Mouse (Mus musculus) hindbrain, embryonic 14.5 days (tissue): ENCODE measurements around the gene Taf3. TPM values are rescaled to one million over a fixed set of nuclear protein-coding genes. Genes with fewer than 3 reads are reported as not detected.

ENCODE experiments used
- ATAC-seq: fragments of 200-750 bp; cut with Nextera tagmentation; 2 replicates; pipeline ENCODE4 v1.8.0; 2017; ENCODE audit warnings: moderate number of reproducible peaks, mild to moderate bottlenecking, moderate TSS enrichment, moderate library complexity; ENCODE audit not compliant: low FRiP score
- DNase-seq: peaks from one replicate; pipeline ENCODE4 v3.0.0-alpha.2; 2015; ENCODE audit warnings: low spot score
- H3K27ac ChIP-seq: fragments of 300-500 bp; sonication (generic); 2 replicates; pipeline ENCODE4 v1.5.1; 2014; ENCODE audit warnings: mild to moderate bottlenecking, moderate library complexity
- H3K27me3 ChIP-seq: fragments of 300-500 bp; sonication (generic); 2 replicates; pipeline ENCODE4 v1.6.1; 2014; ENCODE audit warnings: mild to moderate bottlenecking, low read length, mixed read lengths; ENCODE audit not compliant: control insufficient read depth, insufficient read depth
- H3K36me3 ChIP-seq: fragments of 300-500 bp; sonication (generic); replicated peaks from 2 replicates; pipeline ENCODE4 v1.6.1; 2014; ENCODE audit not compliant: control insufficient read depth, insufficient read depth
- H3K4me1 ChIP-seq: fragments of 300-500 bp; sonication (generic); replicated peaks from 2 replicates; pipeline ENCODE4 v1.6.1; 2014; ENCODE audit warnings: antibody characterized with exemption, low read length, mixed read lengths; ENCODE audit not compliant: control insufficient read depth, insufficient read depth
- H3K4me2 ChIP-seq: fragments of 300-500 bp; sonication (generic); replicated peaks from 2 replicates; pipeline ENCODE4 v1.6.1; 2014; ENCODE audit warnings: mild to moderate bottlenecking, moderate library complexity
- H3K4me3 ChIP-seq: fragments of 300-500 bp; sonication (generic); replicated peaks from 2 replicates; pipeline ENCODE4 v1.5.1; 2014; ENCODE audit warnings: mild to moderate bottlenecking, low read length
- H3K9ac ChIP-seq: fragments of 300-500 bp; sonication (generic); 2 replicates; pipeline ENCODE4 v1.6.1; 2014
- H3K9me3 ChIP-seq: fragments of 300-500 bp; sonication (generic); 2 replicates; pipeline ENCODE4 v1.6.1; 2016; ENCODE audit warnings: low read length; ENCODE audit not compliant: control insufficient read depth
- WGBS: fragments of 180-500 bp; shearing (Covaris S2); extraction: QIAGEN DNeasy Blood & Tissue Kit; methylation state at CpG from one replicate; pipeline ENCODE4 v1.1.7; 2014; 5-methylcytosine and 5-hydroxymethylcytosine counted together
- polyA plus RNA-seq: library from polyadenylated mRNA; unstranded; fragments of >200 nt; fragmentation: Nextera tagmentation; extraction: Ambion mirVana; gene quantifications from 2 replicates; pipeline ENCODE4 v1.2.1, GENCODE M21; 2014

The Taf3 gene
- polyA plus RNA-seq, 1 experiment from 2014 or later, result 12.6 TPM

- Histone ChIP-seq H3K4me1 (no peaks in the 10 kb centered on the region), H3K27me3 (no peaks in the 10 kb centered on the region), H3K9ac (no peak overlapping the region), H3K4me3 (no peak overlapping the region), H3K27ac (no peak overlapping the region), H3K36me3 (no peaks in the 10 kb centered on the region), H3K4me2 (no peak overlapping the region), H3K9me3 (no peaks in the 10 kb centered on the region)
- DNase-seq (no peak), ATAC-seq (no peak)
- 90% methylated on average over 2 of the region's 2 CpGs for WGBS
Measured at GRCm38 (mm10) chr2:10001591-10001990, 46.8 kb downstream of the Taf3 start.

GRCm38 (mm10) chr2:9997535-9997934 lies 50.9 kb downstream of the Taf3 start:
- Histone ChIP-seq H3K27me3 (no peaks in the 10 kb centered on the region), H3K36me3 (no peaks in the 10 kb centered on the region), H3K9ac (no peak overlapping the region), H3K4me1 (no peaks in the 10 kb centered on the region), H3K4me2 (no peak overlapping the region), H3K9me3 (no peaks in the 10 kb centered on the region), H3K4me3 (no peak overlapping the region), H3K27ac (no peak overlapping the region)
- ATAC-seq, result no peak
- DNase-seq, result no peak
- WGBS, result 91% methylated on average over 7 of the region's 7 CpGs

DNA sequence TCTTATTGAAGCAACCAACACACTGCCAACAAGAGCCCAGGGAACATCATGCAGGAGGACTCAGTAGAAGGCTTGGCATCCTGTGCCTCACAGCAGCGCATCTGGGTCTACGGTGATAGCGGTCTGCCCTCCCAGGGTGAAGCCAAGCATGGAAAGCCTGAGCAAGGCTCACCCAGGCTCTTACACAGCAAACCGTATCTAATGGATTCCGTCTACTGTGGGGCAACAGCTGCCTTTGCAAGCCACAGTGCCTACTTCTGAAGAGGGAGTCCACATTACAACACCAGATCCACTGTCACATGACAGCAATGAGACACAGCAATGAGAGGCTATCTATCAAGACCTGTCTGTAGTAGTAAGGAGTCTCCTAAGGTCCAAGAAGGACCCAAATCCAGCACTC lies 52.3 kb downstream of the Taf3 start:
- Histone ChIP-seq H3K4me2 (no peak overlapping the region), H3K4me1 (no peaks in the 10 kb centered on the region), H3K27me3 (no peaks in the 10 kb centered on the region), H3K9me3 (no peaks in the 10 kb centered on the region), H3K4me3 (no peak overlapping the region), H3K36me3 (no peaks in the 10 kb centered on the region), H3K9ac (no peak overlapping the region), H3K27ac (no peak overlapping the region)
- WGBS, result 78% methylated on average over 5 of the region's 5 CpGs
- no peak for ATAC-seq
- no peak for DNase-seq

DNA sequence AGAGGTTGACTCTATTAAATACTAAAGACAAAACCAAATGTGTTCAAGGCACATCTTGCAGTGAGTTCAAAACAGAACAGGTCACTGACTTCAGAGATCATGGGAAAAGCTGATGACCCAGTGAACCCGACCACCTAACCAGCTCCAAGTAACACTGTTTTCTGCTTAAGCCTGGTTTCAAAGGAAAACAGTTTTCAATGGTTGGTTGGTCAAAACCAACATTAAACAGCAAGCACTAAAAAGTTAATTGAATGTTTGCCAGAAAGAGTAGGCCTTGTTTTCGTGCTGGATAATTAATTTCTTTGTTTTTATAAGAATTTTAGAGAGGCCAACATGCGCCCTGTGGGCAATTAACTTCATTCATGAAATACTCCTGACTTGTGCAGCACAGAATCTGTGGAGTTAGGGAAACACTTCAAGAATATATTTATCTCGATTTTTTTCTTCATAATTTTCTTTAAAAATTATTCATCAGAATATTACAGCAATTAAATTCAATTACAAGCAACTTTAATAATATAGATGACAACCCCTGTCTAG lies 57.6 kb downstream of the Taf3 start:
- Histone ChIP-seq H3K4me2 (no peak overlapping the region), H3K4me3 (no peak overlapping the region), H3K4me1 (peaks cover 7% of the 10 kb centered on the region; the same call in 1 of the 2 replicates), H3K27me3 (no peaks in the 10 kb centered on the region), H3K27ac (no peak overlapping the region), H3K36me3 (no peaks in the 10 kb centered on the region), H3K9ac (no peak overlapping the region), H3K9me3 (no peaks in the 10 kb centered on the region)
- ATAC-seq (no peak), DNase-seq (no peak)
- WGBS, result 55% methylated on average over 4 of the region's 4 CpGs

GRCm38 (mm10) chr2:9989649-9990547 lies 58.5 kb downstream of the Taf3 start:
- H3K4me3 ChIP-seq, result no peak overlapping the region
- H3K9ac ChIP-seq, result no peak overlapping the region
- H3K9me3 ChIP-seq, result no peaks in the 10 kb centered on the region
- no peak for DNase-seq
- H3K27ac ChIP-seq, result no peak overlapping the region
- H3K27me3 ChIP-seq, result no peaks in the 10 kb centered on the region
- no peak for ATAC-seq
- no peak overlapping the region for H3K4me2 ChIP-seq
- WGBS, result 73% methylated on average over 17 of the region's 17 CpGs
- peaks cover 9% of the 10 kb centered on the region; the same call in 1 of the 2 replicates for H3K4me1 ChIP-seq
- H3K36me3 ChIP-seq, result no peaks in the 10 kb centered on the region

DNA sequence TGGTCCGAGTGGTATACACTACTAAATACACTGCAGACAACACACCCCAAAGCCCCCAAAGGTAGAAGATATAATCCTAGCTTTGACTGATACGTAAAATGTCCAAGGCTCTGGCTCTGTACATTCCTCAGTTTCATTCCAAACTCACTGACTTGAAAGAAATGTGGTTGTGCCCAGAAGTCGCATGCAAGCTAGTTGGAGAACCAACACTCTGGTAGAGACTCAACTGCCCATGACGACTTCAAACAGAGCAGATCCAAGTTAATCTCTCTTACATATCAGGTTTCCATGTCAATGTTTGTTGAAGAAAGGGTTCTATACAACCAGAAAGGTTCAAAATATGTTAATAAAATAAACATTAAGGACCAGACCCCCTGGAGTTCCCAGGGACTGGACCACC lies 60.1 kb downstream of the Taf3 start:
- DNase-seq (no peak), ATAC-seq (no peak)
- no peaks in the 10 kb centered on the region for H3K9me3 ChIP-seq
- no peaks in the 10 kb centered on the region for H3K27me3 ChIP-seq
- peaks cover 9% of the 10 kb centered on the region; the same call in 1 of the 2 replicates for H3K4me1 ChIP-seq
- H3K36me3 ChIP-seq, result no peaks in the 10 kb centered on the region
- no peak overlapping the region for H3K4me2 ChIP-seq
- WGBS, result 92% methylated on average over 4 of the region's 4 CpGs
- no peak overlapping the region for H3K4me3 ChIP-seq
- no peak overlapping the region for H3K27ac ChIP-seq
- H3K9ac ChIP-seq, result no peak overlapping the region

- Histone ChIP-seq H3K27me3 (no peaks in the 10 kb centered on the region), H3K36me3 (no peaks in the 10 kb centered on the region), H3K4me2 (peak overlapping the region; percentile 11; the same call in 1 of the 2 replicates), H3K9me3 (no peaks in the 10 kb centered on the region), H3K9ac (no peak overlapping the region), H3K4me3 (no peak overlapping the region), H3K4me1 (peaks cover 9% of the 10 kb centered on the region; the same call in 1 of the 2 replicates), H3K27ac (no peak overlapping the region)
- 0 out of 2 replicates have a peak, but pooled peaks have one; percentile 27 for ATAC-seq
- DNase-seq, result no peak
- 5% methylated on average over 6 of the region's 6 CpGs for WGBS
Measured at GRCm38 (mm10) chr2:9985979-9986447, 62.4 kb downstream of the Taf3 start.

- Histone ChIP-seq H3K27me3 (no peaks in the 10 kb centered on the region), H3K4me1 (peaks cover 7% of the 10 kb centered on the region; the same call in 1 of the 2 replicates), H3K4me2 (no peak overlapping the region), H3K9ac (no peak overlapping the region), H3K27ac (no peak overlapping the region), H3K4me3 (no peak overlapping the region), H3K9me3 (no peaks in the 10 kb centered on the region), H3K36me3 (no peaks in the 10 kb centered on the region)
- 62% methylated on average over 5 of the region's 5 CpGs for WGBS
- no peak for DNase-seq
- no peak for ATAC-seq
Measured at GRCm38 (mm10) chr2:9982446-9982845, 66.0 kb downstream of the Taf3 start.

DNA sequence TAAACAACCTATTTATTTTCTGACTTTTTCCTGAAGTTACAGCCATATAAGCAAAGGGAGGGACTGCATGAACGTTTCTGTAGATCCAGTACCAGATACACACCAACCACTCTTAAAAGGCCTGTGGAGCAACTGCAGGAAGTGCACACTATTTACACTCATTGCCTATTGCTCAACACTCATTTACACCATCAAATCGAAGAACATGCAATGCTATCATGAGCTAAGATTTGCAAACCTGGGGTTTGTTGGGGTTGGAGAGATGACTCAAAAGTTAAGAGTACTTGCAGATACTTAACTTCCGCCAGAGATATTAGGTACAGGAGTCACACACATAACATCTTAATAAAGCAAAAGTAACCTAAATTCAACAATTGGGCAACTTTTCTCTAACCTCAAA lies 76.5 kb downstream of the Taf3 start:
- Histone ChIP-seq H3K9me3 (no peaks in the 10 kb centered on the region), H3K4me2 (no peak overlapping the region), H3K27ac (no peak overlapping the region), H3K9ac (no peak overlapping the region), H3K4me1 (no peaks in the 10 kb centered on the region), H3K27me3 (no peaks in the 10 kb centered on the region), H3K36me3 (no peaks in the 10 kb centered on the region), H3K4me3 (no peak overlapping the region)
- DNase-seq, result no peak
- 94% methylated on average over 3 of the region's 3 CpGs for WGBS
- ATAC-seq, result no peak
